Mouse (Mus musculus) myocyte (in vitro differentiated cells): ENCODE measurements around the gene Ndufa7. TPM values are rescaled to one million over a fixed set of nuclear protein-coding genes. Genes with fewer than 3 reads are reported as not detected.
"Not testable (repeated sequence)": the region's sequence is repeated elsewhere in the genome, so short reads cannot be mapped to it uniquely, and the experiment has no call there.

Experiments
- H3K27me3 ChIP-seq: one replicate; pipeline ENCODE4 v1.6.1; 2011; ENCODE audit not compliant: control insufficient read depth, insufficient read depth, insufficient read length
- H3K36me3 ChIP-seq: one replicate; pipeline ENCODE4 v1.6.1; 2011; ENCODE audit not compliant: control insufficient read depth, insufficient read depth
- H3K4me2 ChIP-seq: one replicate; pipeline ENCODE4 v1.6.1; 2011; ENCODE audit warnings: low read depth, control low read depth
- H3K4me3 ChIP-seq: one replicate; pipeline ENCODE4 v1.5.1; 2011; ENCODE audit warnings: mild to moderate bottlenecking, control low read depth, moderate library complexity
- H3K79me2 ChIP-seq: one replicate; pipeline ENCODE4 v1.6.1; 2011; ENCODE audit not compliant: control insufficient read depth, insufficient read depth
- H3ac ChIP-seq: one replicate; pipeline ENCODE4 v1.6.1; 2011; ENCODE audit not compliant: control insufficient read depth, insufficient read length
- CEBPB ChIP-seq: IDR thresholded peaks from 2 replicates; pipeline ENCODE4 v1.6.1; 2011; ENCODE audit warnings: mild to moderate bottlenecking, moderate library complexity; ENCODE audit not compliant: poor library complexity, insufficient read depth, severe bottlenecking
- E2F4 ChIP-seq: IDR thresholded peaks from one replicate; pipeline ENCODE4 v1.6.1; 2011; ENCODE audit warnings: mild to moderate bottlenecking, control low read depth, moderate library complexity; ENCODE audit not compliant: insufficient read depth
- MAX ChIP-seq: IDR thresholded peaks from one replicate; pipeline ENCODE4 v1.6.1; 2011; ENCODE audit warnings: low read depth, mild to moderate bottlenecking, control low read depth
- MYOD1 ChIP-seq, 3 experiments: IDR thresholded peaks; one replicate each; pipeline ENCODE4 v1.6.1; 2011; ENCODE audit warnings: control low read depth in 2 of 3, low read depth in 2 of 3, mild to moderate bottlenecking in 2 of 3, moderate library complexity in 1 of 3; ENCODE audit not compliant: insufficient read length in 2 of 3, control insufficient read depth in 1 of 3
- MYOG ChIP-seq, 3 experiments: IDR thresholded peaks; one replicate each; pipeline ENCODE4 v1.6.1; 2011; ENCODE audit warnings: control low read depth in 2 of 3, low read depth in 2 of 3, mild to moderate bottlenecking in 2 of 3; ENCODE audit not compliant: insufficient read length in 2 of 3, control insufficient read depth in 1 of 3, insufficient read depth in 1 of 3
- POLR2A ChIP-seq: IDR thresholded peaks from one replicate; pipeline ENCODE4 v1.6.1; 2011; ENCODE audit warnings: low read depth, mild to moderate bottlenecking, control low read depth, moderate library complexity; ENCODE audit not compliant: insufficient read length
- POLR2AphosphoS2 ChIP-seq: IDR thresholded peaks from one replicate; pipeline ENCODE4 v1.6.1; 2011; ENCODE audit warnings: low read depth, control low read depth; ENCODE audit not compliant: insufficient read length
- REST ChIP-seq: IDR thresholded peaks from one replicate; pipeline ENCODE4 v1.6.1; 2011; ENCODE audit warnings: mild to moderate bottlenecking, control low read depth, moderate library complexity; ENCODE audit not compliant: insufficient read depth, insufficient read length
- SRF ChIP-seq: IDR thresholded peaks from one replicate; pipeline ENCODE4 v1.6.1; 2011; ENCODE audit warnings: low read depth; ENCODE audit not compliant: control insufficient read depth, insufficient read length
- TCF12 ChIP-seq: IDR thresholded peaks from one replicate; pipeline ENCODE4 v1.6.1; 2011; ENCODE audit warnings: mild to moderate bottlenecking, control low read depth; ENCODE audit not compliant: poor library complexity, insufficient read depth, severe bottlenecking
- TCF3 ChIP-seq: IDR thresholded peaks from one replicate; pipeline ENCODE4 v1.6.1; 2011; ENCODE audit warnings: low read depth, control low read depth; ENCODE audit not compliant: insufficient read length
- USF1 ChIP-seq: IDR thresholded peaks from one replicate; pipeline ENCODE4 v1.6.1; 2011; ENCODE audit warnings: low read depth, mild to moderate bottlenecking, control low read depth, moderate library complexity
- polyA plus RNA-seq: library from polyadenylated mRNA; unstranded; fragments of >200 nt; fragmentation: generic; extraction: Trizol; gene quantifications from one replicate; pipeline ENCODE4 v1.2.1, GENCODE M21; 2012; ENCODE audit warnings: missing spikeins

The Ndufa7 gene
- polyA plus RNA-seq, 1 experiment: 614 TPM

GRCm38 (mm10) chr17:33816612-33817011 is 7.8 kb upstream of the Ndufa7 start:
- no peak for TF ChIP-seq MYOG (IDR thresholded peaks at IDR 0.05; ENCODE audit: control insufficient read depth in 1 of 3, insufficient read depth in 1 of 3, insufficient read length in 2 of 3, low read depth in 2 of 3)
- no peak for TF ChIP-seq REST
- TF ChIP-seq POLR2A: no peak
- no peak for TF ChIP-seq E2F4
- TF ChIP-seq USF1: no peak
- no peak for TF ChIP-seq MYOD1 (IDR thresholded peaks at IDR 0.05; ENCODE audit: control insufficient read depth in 1 of 3, insufficient read length in 2 of 3, low read depth in 2 of 3)
- no peak for TF ChIP-seq MAX
- no peak for TF ChIP-seq POLR2AphosphoS2
- TF ChIP-seq CEBPB: no peak
- no peak for TF ChIP-seq TCF12
- no peak for TF ChIP-seq SRF
- H3K4me3 ChIP-seq: peak overlapping the region; percentile 26

GRCm38 (mm10) chr17:33817184-33817968 is 7.0 kb upstream of the Ndufa7 start:
- peak overlapping the region; percentile 91 for H3K4me2 ChIP-seq
- peak overlapping the region; percentile 26 for H3K4me3 ChIP-seq
- no peaks in the 10 kb centered on the region for H3K27me3 ChIP-seq
- H3K79me2 ChIP-seq: peaks cover 2% of the 10 kb centered on the region
- H3K36me3 ChIP-seq: peaks cover 20% of the 10 kb centered on the region
- TF ChIP-seq MYOD1 (IDR thresholded peaks at IDR 0.05; ENCODE audit: control insufficient read depth in 1 of 3, insufficient read length in 2 of 3, low read depth in 2 of 3) (peak in 2 of 3 experiments; percentile 68 to 90), TCF3 (peak; percentile 31), CEBPB (no peak), POLR2AphosphoS2 (peak; percentile 86), MAX (no peak), POLR2A (peak; percentile 77), MYOG (IDR thresholded peaks at IDR 0.05; ENCODE audit: control insufficient read depth in 1 of 3, insufficient read depth in 1 of 3, insufficient read length in 2 of 3, low read depth in 2 of 3) (peak; percentile 15 to 88 (median 79))
- peak overlapping the region; percentile 7 for H3ac ChIP-seq

More at GRCm38 (mm10) chr17:33816612-33817011, 7.8 kb upstream of the Ndufa7 start:
- Histone ChIP-seq H3K4me2 (peak overlapping the region; percentile 91), H3K79me2 (no peaks in the 10 kb centered on the region), H3K27me3 (no peaks in the 10 kb centered on the region), H3K36me3 (peaks cover 12% of the 10 kb centered on the region), H3ac (no peak overlapping the region)

- no peak for TF ChIP-seq MAX
- TF ChIP-seq MYOG (IDR thresholded peaks at IDR 0.05; ENCODE audit: control insufficient read depth in 1 of 3, insufficient read depth in 1 of 3, insufficient read length in 2 of 3, low read depth in 2 of 3): no peak
- TF ChIP-seq POLR2AphosphoS2: no peak
- TF ChIP-seq REST: no peak
- no peak for TF ChIP-seq MYOD1 (IDR thresholded peaks at IDR 0.05; ENCODE audit: control insufficient read depth in 1 of 3, insufficient read length in 2 of 3, low read depth in 2 of 3)
- TF ChIP-seq TCF12: no peak
- TF ChIP-seq TCF3: no peak
- no peak for TF ChIP-seq SRF
- no peak for TF ChIP-seq USF1
- no peak for TF ChIP-seq E2F4
- TF ChIP-seq CEBPB: no peak
- TF ChIP-seq POLR2A: no peak
- Histone ChIP-seq H3K4me3 (peak overlapping the region; percentile 26), H3ac (peak overlapping the region; percentile 7), H3K36me3 (peaks cover 24% of the 10 kb centered on the region), H3K27me3 (no peaks in the 10 kb centered on the region), H3K4me2 (peak overlapping the region; percentile 91), H3K79me2 (peaks cover 9% of the 10 kb centered on the region)
These were observed 6.3 kb upstream of the Ndufa7 start for GRCm38 (mm10) chr17:33817969-33818643.

DNA sequence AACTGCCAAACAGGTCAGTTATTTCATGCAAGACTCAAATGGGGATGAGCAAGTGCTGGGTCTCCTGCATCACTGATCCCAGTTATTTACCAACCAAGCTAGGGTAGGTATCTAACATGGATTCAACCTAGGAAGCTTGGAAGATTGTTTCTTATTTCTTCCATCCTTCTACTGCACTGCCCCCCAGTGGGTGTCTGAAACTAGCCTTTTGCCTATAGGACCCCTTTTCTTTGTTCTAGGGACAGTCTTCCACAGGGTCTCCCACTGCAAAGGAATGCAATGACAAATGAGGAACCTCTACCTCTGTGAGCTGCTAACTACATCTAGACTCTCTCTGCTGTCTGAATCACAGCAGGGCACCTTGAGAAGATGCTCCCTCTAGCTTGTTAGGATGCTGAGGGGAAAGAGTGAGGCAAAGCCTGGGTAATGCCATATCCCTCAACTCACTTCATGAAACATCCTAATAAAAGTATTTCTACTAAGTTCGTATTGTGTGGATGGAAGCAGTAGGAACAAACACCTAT is 1.9 kb upstream of the Ndufa7 start:
- Histone ChIP-seq H3K36me3 (peaks cover 24% of the 10 kb centered on the region), H3K79me2 (peaks cover 50% of the 10 kb centered on the region), H3K4me2 (peak overlapping the region; percentile 93), H3K4me3 (peak overlapping the region; percentile 94), H3K27me3 (no peaks in the 10 kb centered on the region), H3ac (no peak overlapping the region)
- TF ChIP-seq SRF (no peak), TCF12 (no peak), POLR2AphosphoS2 (no peak), E2F4 (no peak), REST (no peak), CEBPB (no peak), POLR2A (no peak), USF1 (no peak), MYOD1 (IDR thresholded peaks at IDR 0.05; ENCODE audit: control insufficient read depth in 1 of 3, insufficient read length in 2 of 3, low read depth in 2 of 3) (no peak), MYOG (IDR thresholded peaks at IDR 0.05; ENCODE audit: control insufficient read depth in 1 of 3, insufficient read depth in 1 of 3, insufficient read length in 2 of 3, low read depth in 2 of 3) (no peak), TCF3 (no peak), MAX (no peak)

DNA sequence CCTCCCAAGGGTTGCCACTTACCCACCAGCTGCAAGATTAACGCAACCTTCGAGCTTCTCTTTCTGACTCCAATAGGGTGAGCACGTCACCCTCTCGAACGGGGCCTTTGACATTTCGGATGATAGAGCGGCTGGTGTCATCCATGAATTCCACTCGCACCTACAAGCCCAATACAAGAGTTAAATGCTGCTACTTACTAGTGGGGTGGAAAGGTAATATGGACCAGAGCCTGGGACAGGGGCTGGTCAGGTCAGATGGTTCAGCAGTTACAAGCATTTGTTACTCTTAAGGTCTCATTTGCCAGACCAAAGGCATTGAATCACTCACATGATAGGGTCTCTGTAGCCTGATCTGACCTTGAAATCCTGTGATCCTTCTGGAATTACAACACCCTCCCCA is 1.2 kb upstream of the Ndufa7 start:
- H3K36me3 ChIP-seq: peaks cover 24% of the 10 kb centered on the region
- peak overlapping the region; percentile 50 for H3ac ChIP-seq
- H3K4me2 ChIP-seq: peak overlapping the region; percentile 93
- H3K79me2 ChIP-seq: peaks cover 57% of the 10 kb centered on the region
- not testable (repeated sequence) for H3K27me3 ChIP-seq
- H3K4me3 ChIP-seq: peak overlapping the region; percentile 94

- H3K4me3 ChIP-seq: peak overlapping the region; percentile 94
- peaks cover 29% of the 10 kb centered on the region for H3K36me3 ChIP-seq
- H3K4me2 ChIP-seq: peak overlapping the region; percentile 82
- H3K79me2 ChIP-seq: peaks cover 69% of the 10 kb centered on the region
- H3K27me3 ChIP-seq: not testable (repeated sequence)
- H3ac ChIP-seq: peak overlapping the region; percentile 50
These were observed 592 bp downstream of the Ndufa7 start for GRCm38 (mm10) chr17:33824997-33825330.
